Mouse (Mus musculus) heart, embryonic 10.5 days (tissue): ENCODE results near the gene Spata31d1a. TPM values are rescaled to one million over a fixed set of nuclear protein-coding genes. Genes with fewer than 3 reads are reported as not detected.
A peak's percentile ranks its signal among the peaks of the same experiment; 100 is the strongest.
"Not testable (repeated sequence)": the region's sequence is repeated elsewhere in the genome, so short reads cannot be mapped to it uniquely, and the experiment has no call there.

Experiments
- DNase-seq: peaks from one replicate; pipeline ENCODE4 v3.0.0-alpha.2; 2017; ENCODE audit warnings: low spot score
- H3K27ac ChIP-seq: fragments of 300-500 bp; sonication (generic); 2 replicates; pipeline ENCODE4 v1.5.1; 2016; ENCODE audit warnings: mild to moderate bottlenecking
- H3K27me3 ChIP-seq: fragments of 300-500 bp; sonication (generic); 2 replicates; pipeline ENCODE4 v1.6.1; 2016; ENCODE audit warnings: mild to moderate bottlenecking; ENCODE audit not compliant: poor library complexity, insufficient read depth, severe bottlenecking
- H3K36me3 ChIP-seq: fragments of 300-500 bp; sonication (generic); 2 replicates; pipeline ENCODE4 v1.6.1; 2016; ENCODE audit warnings: mild to moderate bottlenecking, moderate library complexity
- H3K4me1 ChIP-seq: fragments of 300-500 bp; sonication (generic); 2 replicates; pipeline ENCODE4 v1.6.1; 2016; ENCODE audit warnings: mild to moderate bottlenecking
- H3K4me3 ChIP-seq: fragments of 300-500 bp; sonication (generic); 2 replicates; pipeline ENCODE4 v1.5.1; 2016; ENCODE audit warnings: mild to moderate bottlenecking, moderate library complexity
- H3K9me3 ChIP-seq: fragments of 300-500 bp; sonication (generic); 2 replicates; pipeline ENCODE4 v1.6.1; 2016; ENCODE audit warnings: mild to moderate bottlenecking, moderate library complexity
- WGBS: fragments of 180-500 bp; shearing (Covaris S2); methylation state at CpG from one replicate; pipeline ENCODE4 v1.1.7; 2016; 5-methylcytosine and 5-hydroxymethylcytosine counted together
- polyA plus RNA-seq: library from polyadenylated mRNA; unstranded; fragments of >200 nt; fragmentation: Nextera tagmentation; extraction: Ambion mirVana; gene quantifications from 2 replicates; pipeline ENCODE4 v1.2.1, GENCODE M21; 2016

Spata31d1a gene
- polyA plus RNA-seq, 1 experiment from 2014 or later, result 0.05 TPM

GRCm38 (mm10) chr13:59728378-59729093 is 18.4 kb upstream of the Spata31d1a start:
- no peaks in the 10 kb centered on the region for H3K9me3 ChIP-seq
- H3K4me1 ChIP-seq, result peaks cover 26% of the 10 kb centered on the region
- H3K4me3 ChIP-seq, result no peak overlapping the region
- peak overlapping the region; percentile 69 for H3K27ac ChIP-seq
- H3K36me3 ChIP-seq, result no peaks in the 10 kb centered on the region
- peak; percentile 91 for DNase-seq
- 18% methylated on average over 7 of the region's 7 CpGs for WGBS
- H3K27me3 ChIP-seq, result peaks cover 48% of the 10 kb centered on the region

GRCm38 (mm10) chr13:59726139-59726867 is 16.2 kb upstream of the Spata31d1a start:
- Histone ChIP-seq H3K4me1 (peaks cover 23% of the 10 kb centered on the region), H3K27me3 (peaks cover 48% of the 10 kb centered on the region), H3K9me3 (no peaks in the 10 kb centered on the region), H3K27ac (peak overlapping the region; percentile 60; the same call in 1 of the 2 replicates), H3K4me3 (peak overlapping the region; percentile 46), H3K36me3 (no peaks in the 10 kb centered on the region)
- 23% methylated on average over 29 of the region's 29 CpGs for WGBS
- DNase-seq, result no peak

GRCm38 (mm10) chr13:59722089-59722488 is 12.0 kb upstream of the Spata31d1a start:
- not testable (repeated sequence) for H3K36me3 ChIP-seq, H3K4me3 ChIP-seq, DNase-seq, H3K9me3 ChIP-seq, H3K27ac ChIP-seq
- H3K27me3 ChIP-seq, result peaks cover 25% of the 10 kb centered on the region
- peaks cover 19% of the 10 kb centered on the region for H3K4me1 ChIP-seq
- 80% methylated on average over 1 of the region's 1 CpGs for WGBS

- H3K36me3 ChIP-seq, result no peaks in the 10 kb centered on the region
- no peak overlapping the region for H3K27ac ChIP-seq
- 91% methylated on average over 1 of the region's 1 CpGs for WGBS
- no peak for DNase-seq
- H3K9me3 ChIP-seq, result no peaks in the 10 kb centered on the region
- H3K4me1 ChIP-seq, result 0 out of 2 replicates have a peak, but pooled peaks cover 9% of the 10 kb centered on the region
- H3K4me3 ChIP-seq, result no peak overlapping the region
- peaks cover 13% of the 10 kb centered on the region; the same call in 1 of the 2 replicates for H3K27me3 ChIP-seq
Observed at GRCm38 (mm10) chr13:59719475-59719874, 9.3 kb upstream of the Spata31d1a start.

GRCm38 (mm10) chr13:59718857-59719440 is 8.8 kb upstream of the Spata31d1a start:
- H3K4me1 ChIP-seq, DNase-seq, H3K4me3 ChIP-seq, H3K27ac ChIP-seq, H3K36me3 ChIP-seq, H3K9me3 ChIP-seq: not testable (repeated sequence)
- H3K27me3 ChIP-seq, result peaks cover 16% of the 10 kb centered on the region; the same call in 1 of the 2 replicates
- 30% methylated on average over 6 of the region's 6 CpGs for WGBS

- 36% methylated on average over 3 of the region's 3 CpGs for WGBS
- H3K4me3 ChIP-seq, result no peak overlapping the region
- no peaks in the 10 kb centered on the region for H3K4me1 ChIP-seq
- H3K27me3 ChIP-seq, result peaks cover 24% of the 10 kb centered on the region
- H3K36me3 ChIP-seq, result no peaks in the 10 kb centered on the region
- DNase-seq, result no peak
- no peaks in the 10 kb centered on the region for H3K9me3 ChIP-seq
- H3K27ac ChIP-seq, result no peak overlapping the region
Observed at GRCm38 (mm10) chr13:59713710-59714109, 3.6 kb upstream of the Spata31d1a start.

GRCm38 (mm10) chr13:59711984-59712383 is 1.9 kb upstream of the Spata31d1a start, which contains the start of gene Spata31d1b:
Gene Spata31d1b (plus strand): TSS chr13:59712284.
- DNase-seq, H3K27ac ChIP-seq, H3K4me1 ChIP-seq, H3K9me3 ChIP-seq, H3K4me3 ChIP-seq, H3K36me3 ChIP-seq: not testable (repeated sequence)
- WGBS, result 66% methylated on average over 3 of the region's 3 CpGs
- H3K27me3 ChIP-seq, result peaks cover 20% of the 10 kb centered on the region

GRCm38 (mm10) chr13:59704562-59704961 is 5.6 kb downstream of the Spata31d1a start:
- Histone ChIP-seq H3K36me3 (no peaks in the 10 kb centered on the region), H3K27me3 (peaks cover 17% of the 10 kb centered on the region; the same call in 1 of the 2 replicates), H3K4me1 (peaks cover 14% of the 10 kb centered on the region), H3K9me3 (no peaks in the 10 kb centered on the region), H3K4me3 (no peak overlapping the region), H3K27ac (peak overlapping the region; percentile 7; the same call in 1 of the 2 replicates)
- 43% methylated on average over 12 of the region's 12 CpGs for WGBS
- DNase-seq, result no peak

- Histone ChIP-seq H3K9me3 (no peaks in the 10 kb centered on the region), H3K27me3 (peaks cover 17% of the 10 kb centered on the region; the same call in 1 of the 2 replicates), H3K27ac (0 out of 2 replicates have a peak overlapping the region, but pooled peaks have one; percentile 7), H3K4me1 (peaks cover 14% of the 10 kb centered on the region), H3K36me3 (no peaks in the 10 kb centered on the region), H3K4me3 (no peak overlapping the region)
- WGBS, result 77% methylated on average over 12 of the region's 12 CpGs
- no peak for DNase-seq
Observed at GRCm38 (mm10) chr13:59703514-59703913, 6.6 kb downstream of the Spata31d1a start.

- WGBS, result 54% methylated on average over 1 of the region's 1 CpGs
- H3K27ac ChIP-seq, result not testable (repeated sequence)
Observed at GRCm38 (mm10) chr13:59700137-59700536, 10.0 kb downstream of the Spata31d1a start.

GRCm38 (mm10) chr13:59699131-59699530 is 11.0 kb downstream of the Spata31d1a start:
- H3K27me3 ChIP-seq, result peaks cover 17% of the 10 kb centered on the region; the same call in 1 of the 2 replicates
- H3K9me3 ChIP-seq, result no peaks in the 10 kb centered on the region
- 87% methylated on average over 8 of the region's 8 CpGs for WGBS
- no peaks in the 10 kb centered on the region for H3K36me3 ChIP-seq
- no peak for DNase-seq
- H3K4me1 ChIP-seq, result peaks cover 7% of the 10 kb centered on the region
- H3K4me3 ChIP-seq, result no peak overlapping the region
- no peak overlapping the region for H3K27ac ChIP-seq

More at GRCm38 (mm10) chr13:59700137-59700536, 10.0 kb downstream of the Spata31d1a start:
- H3K27me3 ChIP-seq, result peaks cover 17% of the 10 kb centered on the region; the same call in 1 of the 2 replicates
- not testable (repeated sequence) for H3K36me3 ChIP-seq, DNase-seq, H3K9me3 ChIP-seq, H3K4me3 ChIP-seq
- peaks cover 14% of the 10 kb centered on the region for H3K4me1 ChIP-seq

- Histone ChIP-seq H3K4me1 (no peaks in the 10 kb centered on the region), H3K36me3 (no peaks in the 10 kb centered on the region), H3K4me3 (no peak overlapping the region), H3K27me3 (no peaks in the 10 kb centered on the region), H3K9me3 (no peaks in the 10 kb centered on the region), H3K27ac (no peak overlapping the region)
- DNase-seq, result no peak
- 89% methylated on average over 7 of the region's 7 CpGs for WGBS
Observed at GRCm38 (mm10) chr13:59695781-59696180, 14.3 kb downstream of the Spata31d1a start.

GRCm38 (mm10) chr13:59694008-59694407 is 16.1 kb downstream of the Spata31d1a start, which contains the start of gene 4921517D22Rik:
Gene 4921517D22Rik (minus strand): TSS chr13:59694108.
- H3K9me3 ChIP-seq, result no peaks in the 10 kb centered on the region
- H3K27ac ChIP-seq, result no peak within 1 kb of the TSS
- H3K4me1 ChIP-seq, result no peaks in the 10 kb centered on the region
- H3K27me3 ChIP-seq, result no peaks in the 10 kb centered on the region
- H3K36me3 ChIP-seq, result no peaks in the 10 kb centered on the region
- H3K4me3 ChIP-seq, result no peak within 1 kb of the TSS
- WGBS, result 80% methylated on average over 3 of the region's 3 CpGs
- DNase-seq, result no peak
